Mouse (Mus musculus): ENCODE results near the gene Stx6. TPM values are rescaled to one million over a fixed set of nuclear protein-coding genes. Genes with fewer than 3 reads are reported as not detected.

Gene Stx6
- polyA plus RNA-seq, 1 experiment from 2014 or later: 82.4 TPM

- H3K4me3 ChIP-seq (replicated peaks): no peak overlapping the region
- no peak overlapping the region for H3K27ac ChIP-seq
- no peaks in the 10 kb centered on the region for H3K36me3 ChIP-seq
- no peaks in the 10 kb centered on the region for H3K27me3 ChIP-seq
- H3K9me3 ChIP-seq (replicated peaks): no peaks in the 10 kb centered on the region
- WGBS: 22% methylated on average over 8 of the region's 8 CpGs
- no peak overlapping the region for H3K4me2 ChIP-seq
- no peak overlapping the region for H3K9ac ChIP-seq
- peak; percentile 79 for ATAC-seq (replicated peaks; ENCODE audit: low FRiP score)
- peaks cover 11% of the 10 kb centered on the region for H3K4me1 ChIP-seq
Measured at GRCm38 (mm10) chr1:155134866-155135265, 23.6 kb upstream of the Stx6 start.

- no peak for ATAC-seq (replicated peaks; ENCODE audit: low FRiP score)
- no peak overlapping the region for H3K4me3 ChIP-seq (replicated peaks)
- H3K9ac ChIP-seq: no peak overlapping the region
- no peaks in the 10 kb centered on the region for H3K36me3 ChIP-seq
- peaks cover 11% of the 10 kb centered on the region for H3K4me1 ChIP-seq
- no peaks in the 10 kb centered on the region for H3K9me3 ChIP-seq (replicated peaks)
- H3K27ac ChIP-seq: no peak overlapping the region
- H3K4me2 ChIP-seq: no peak overlapping the region
- WGBS: 86% methylated on average over 7 of the region's 7 CpGs
- H3K27me3 ChIP-seq: no peaks in the 10 kb centered on the region
Measured at GRCm38 (mm10) chr1:155138795-155139194, 19.7 kb upstream of the Stx6 start.

- H3K9ac ChIP-seq: no peak overlapping the region
- H3K36me3 ChIP-seq: no peaks in the 10 kb centered on the region
- no peaks in the 10 kb centered on the region for H3K27me3 ChIP-seq
- no peak for ATAC-seq (replicated peaks; ENCODE audit: low FRiP score)
- WGBS: 70% methylated on average over 2 of the region's 2 CpGs
- H3K4me2 ChIP-seq: no peak overlapping the region
- H3K4me1 ChIP-seq: peaks cover under 1% of the 10 kb centered on the region; the same call in 1 of the 2 replicates
- H3K4me3 ChIP-seq (replicated peaks): no peak overlapping the region
- no peaks in the 10 kb centered on the region for H3K9me3 ChIP-seq (replicated peaks)
- no peak overlapping the region for H3K27ac ChIP-seq
Measured at GRCm38 (mm10) chr1:155140076-155140475, 18.4 kb upstream of the Stx6 start.

- no peaks in the 10 kb centered on the region for H3K36me3 ChIP-seq
- peak overlapping the region; percentile 38; the same call in 1 of the 2 replicates for H3K27ac ChIP-seq
- no peaks in the 10 kb centered on the region for H3K27me3 ChIP-seq
- H3K9me3 ChIP-seq (replicated peaks): no peaks in the 10 kb centered on the region
- H3K4me1 ChIP-seq: peaks cover 7% of the 10 kb centered on the region; the same call in 1 of the 2 replicates
- peak overlapping the region; percentile 48 for H3K4me3 ChIP-seq (replicated peaks)
- no peak for ATAC-seq (replicated peaks; ENCODE audit: low FRiP score)
- peak overlapping the region; percentile 50 for H3K4me2 ChIP-seq
- 0 out of 2 replicates have a peak overlapping the region, but pooled peaks have one; percentile 24 for H3K9ac ChIP-seq
- WGBS: 45% methylated on average over 6 of the region's 6 CpGs
Measured at GRCm38 (mm10) chr1:155145620-155146019, 12.9 kb upstream of the Stx6 start.

- Histone ChIP-seq H3K9me3 (replicated peaks) (no peaks in the 10 kb centered on the region), H3K4me3 (replicated peaks) (peak within 1 kb of the TSS; percentile 48), H3K9ac (peak within 1 kb of the TSS; percentile 24), H3K4me1 (peaks cover 9% of the 10 kb centered on the region; the same call in 1 of the 2 replicates), H3K27ac (peak within 1 kb of the TSS; percentile 38), H3K27me3 (no peaks in the 10 kb centered on the region), H3K4me2 (peak within 1 kb of the TSS; percentile 50), H3K36me3 (no peaks in the 10 kb centered on the region)
- 26% methylated on average over 8 of the region's 8 CpGs for WGBS
- ATAC-seq (replicated peaks; ENCODE audit: low FRiP score): peak; percentile 93
Measured at GRCm38 (mm10) chr1:155146572-155146980, 11.9 kb upstream of the Stx6 start, which contains the start of gene Mr1. Gene Mr1, minus strand, starts transcription at chr1:155146814.

- no peaks in the 10 kb centered on the region for H3K36me3 ChIP-seq
- H3K4me3 ChIP-seq (replicated peaks): no peak overlapping the region
- H3K27ac ChIP-seq: no peak overlapping the region
- WGBS: 86% methylated on average over 2 of the region's 2 CpGs
- H3K27me3 ChIP-seq: no peaks in the 10 kb centered on the region
- no peak for ATAC-seq (replicated peaks; ENCODE audit: low FRiP score)
- no peak overlapping the region for H3K4me2 ChIP-seq
- no peaks in the 10 kb centered on the region for H3K9me3 ChIP-seq (replicated peaks)
- peaks cover 9% of the 10 kb centered on the region; the same call in 1 of the 2 replicates for H3K4me1 ChIP-seq
- no peak overlapping the region for H3K9ac ChIP-seq
Measured at GRCm38 (mm10) chr1:155147228-155147627, 11.3 kb upstream of the Stx6 start.

GRCm38 (mm10) chr1:155149403-155149802, 9.1 kb upstream of the Stx6 start:
- no peaks in the 10 kb centered on the region for H3K9me3 ChIP-seq (replicated peaks)
- 97% methylated on average over 3 of the region's 3 CpGs for WGBS
- H3K36me3 ChIP-seq: no peaks in the 10 kb centered on the region
- no peak overlapping the region for H3K27ac ChIP-seq
- ATAC-seq (replicated peaks; ENCODE audit: low FRiP score): no peak
- H3K4me2 ChIP-seq: no peak overlapping the region
- no peaks in the 10 kb centered on the region for H3K27me3 ChIP-seq
- H3K4me3 ChIP-seq (replicated peaks): no peak overlapping the region
- no peak overlapping the region for H3K9ac ChIP-seq
- H3K4me1 ChIP-seq: peaks cover 9% of the 10 kb centered on the region; the same call in 1 of the 2 replicates

- H3K27me3 ChIP-seq: no peaks in the 10 kb centered on the region
- no peak overlapping the region for H3K27ac ChIP-seq
- 69% methylated on average over 5 of the region's 5 CpGs for WGBS
- H3K4me2 ChIP-seq: no peak overlapping the region
- H3K4me1 ChIP-seq: peaks cover 5% of the 10 kb centered on the region; the same call in 1 of the 2 replicates
- no peak overlapping the region for H3K4me3 ChIP-seq (replicated peaks)
- no peaks in the 10 kb centered on the region for H3K36me3 ChIP-seq
- ATAC-seq (replicated peaks; ENCODE audit: low FRiP score): no peak
- no peak overlapping the region for H3K9ac ChIP-seq
- H3K9me3 ChIP-seq (replicated peaks): no peaks in the 10 kb centered on the region
Measured at GRCm38 (mm10) chr1:155150821-155151220, 7.7 kb upstream of the Stx6 start.

GRCm38 (mm10) chr1:155153906-155154305, 4.6 kb upstream of the Stx6 start:
- Histone ChIP-seq H3K27me3 (no peaks in the 10 kb centered on the region), H3K27ac (no peak overlapping the region), H3K4me3 (replicated peaks) (no peak overlapping the region), H3K9me3 (replicated peaks) (no peaks in the 10 kb centered on the region), H3K4me1 (0 out of 2 replicates have a peak, but pooled peaks cover 6% of the 10 kb centered on the region), H3K9ac (no peak overlapping the region), H3K4me2 (no peak overlapping the region), H3K36me3 (no peaks in the 10 kb centered on the region)
- WGBS: 67% methylated on average over 4 of the region's 4 CpGs
- ATAC-seq (replicated peaks; ENCODE audit: low FRiP score): no peak

GRCm38 (mm10) chr1:155158970-155159484, 512 bp downstream of the Stx6 start:
- Histone ChIP-seq H3K4me1 (peaks cover 17% of the 10 kb centered on the region), H3K36me3 (no peaks in the 10 kb centered on the region), H3K27me3 (no peaks in the 10 kb centered on the region), H3K9me3 (replicated peaks) (no peaks in the 10 kb centered on the region), H3K4me2 (peak overlapping the region; percentile 76), H3K9ac (peak overlapping the region; percentile 89), H3K4me3 (replicated peaks) (peak overlapping the region; percentile 99), H3K27ac (peak overlapping the region; percentile 92)
- ATAC-seq (replicated peaks; ENCODE audit: low FRiP score): peak; percentile 79
- WGBS: under 1% methylated on average over 46 of the region's 46 CpGs

GRCm38 (mm10) chr1:155167453-155167852, 8.9 kb downstream of the Stx6 start:
- Histone ChIP-seq H3K27ac (no peak overlapping the region), H3K9ac (no peak overlapping the region), H3K36me3 (0 out of 2 replicates have a peak, but pooled peaks cover 3% of the 10 kb centered on the region), H3K9me3 (replicated peaks) (no peaks in the 10 kb centered on the region), H3K4me1 (peaks cover 3% of the 10 kb centered on the region; the same call in 1 of the 2 replicates), H3K27me3 (no peaks in the 10 kb centered on the region), H3K4me3 (replicated peaks) (no peak overlapping the region), H3K4me2 (no peak overlapping the region)
- 79% methylated on average over 3 of the region's 3 CpGs for WGBS
- ATAC-seq (replicated peaks; ENCODE audit: low FRiP score): no peak

GRCm38 (mm10) chr1:155169935-155170334, 11.4 kb downstream of the Stx6 start:
- no peaks in the 10 kb centered on the region for H3K27me3 ChIP-seq
- H3K27ac ChIP-seq: no peak overlapping the region
- H3K9me3 ChIP-seq (replicated peaks): no peaks in the 10 kb centered on the region
- no peak overlapping the region for H3K4me2 ChIP-seq
- H3K4me3 ChIP-seq (replicated peaks): no peak overlapping the region
- no peaks in the 10 kb centered on the region; the same call in 1 of the 2 replicates for H3K4me1 ChIP-seq
- no peak for ATAC-seq (replicated peaks; ENCODE audit: low FRiP score)
- H3K9ac ChIP-seq: no peak overlapping the region
- 0 out of 2 replicates have a peak, but pooled peaks cover 9% of the 10 kb centered on the region for H3K36me3 ChIP-seq
